Mouse (Mus musculus): ENCODE results near the gene Endov. TPM values are rescaled to one million over a fixed set of nuclear protein-coding genes. Genes with fewer than 3 reads are reported as not detected.
A peak's percentile ranks its signal among the peaks of the same experiment; 100 is the strongest.

Endov gene
- polyA plus RNA-seq, 1 experiment from 2014 or later: 14.0 TPM

DNA sequence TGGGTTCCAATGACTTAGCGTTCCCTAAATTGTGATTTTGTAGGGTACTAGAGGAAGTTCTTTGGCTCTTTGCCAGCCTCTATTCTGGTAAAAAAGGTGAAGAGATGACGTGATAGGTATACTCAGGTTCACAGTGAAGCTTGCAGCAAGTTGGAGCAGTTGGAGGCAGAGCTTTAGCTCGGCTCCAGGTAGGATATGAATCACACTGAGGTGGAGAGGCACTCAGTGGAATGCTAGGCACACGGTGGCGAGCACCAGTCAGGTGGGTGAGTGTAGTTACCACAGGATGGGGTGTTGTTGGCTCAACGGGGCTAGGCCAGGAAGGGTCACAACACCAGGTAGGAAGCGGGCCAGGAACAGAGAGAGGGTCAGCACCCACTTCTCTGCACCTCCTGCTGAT, 64.0 kb downstream of the Endov start:
- DNase-seq (ENCODE audit: low spot score, missing footprints) (no peak), ATAC-seq (ENCODE audit: low FRiP score) (no peak)
- no peak overlapping the region for H3K9ac ChIP-seq (ENCODE audit: low read length)
- no peak overlapping the region for H3K4me2 ChIP-seq
- H3K4me3 ChIP-seq (ENCODE audit: low read depth, low read length): no peak overlapping the region
- H3K27me3 ChIP-seq (ENCODE audit: control insufficient read depth, insufficient read depth, low read length): peaks cover 20% of the 10 kb centered on the region
- 90% methylated on average over 7 of the region's 7 CpGs for WGBS
- no peaks in the 10 kb centered on the region for H3K9me3 ChIP-seq (ENCODE audit: control insufficient read depth, low read length)
- no peaks in the 10 kb centered on the region for H3K36me3 ChIP-seq (ENCODE audit: control insufficient read depth, insufficient read depth, low read length)
- no peak overlapping the region for H3K27ac ChIP-seq (ENCODE audit: low read depth, low read length)
- H3K4me1 ChIP-seq (ENCODE audit: control insufficient read depth, insufficient read depth, low read length): peaks cover 22% of the 10 kb centered on the region

DNA sequence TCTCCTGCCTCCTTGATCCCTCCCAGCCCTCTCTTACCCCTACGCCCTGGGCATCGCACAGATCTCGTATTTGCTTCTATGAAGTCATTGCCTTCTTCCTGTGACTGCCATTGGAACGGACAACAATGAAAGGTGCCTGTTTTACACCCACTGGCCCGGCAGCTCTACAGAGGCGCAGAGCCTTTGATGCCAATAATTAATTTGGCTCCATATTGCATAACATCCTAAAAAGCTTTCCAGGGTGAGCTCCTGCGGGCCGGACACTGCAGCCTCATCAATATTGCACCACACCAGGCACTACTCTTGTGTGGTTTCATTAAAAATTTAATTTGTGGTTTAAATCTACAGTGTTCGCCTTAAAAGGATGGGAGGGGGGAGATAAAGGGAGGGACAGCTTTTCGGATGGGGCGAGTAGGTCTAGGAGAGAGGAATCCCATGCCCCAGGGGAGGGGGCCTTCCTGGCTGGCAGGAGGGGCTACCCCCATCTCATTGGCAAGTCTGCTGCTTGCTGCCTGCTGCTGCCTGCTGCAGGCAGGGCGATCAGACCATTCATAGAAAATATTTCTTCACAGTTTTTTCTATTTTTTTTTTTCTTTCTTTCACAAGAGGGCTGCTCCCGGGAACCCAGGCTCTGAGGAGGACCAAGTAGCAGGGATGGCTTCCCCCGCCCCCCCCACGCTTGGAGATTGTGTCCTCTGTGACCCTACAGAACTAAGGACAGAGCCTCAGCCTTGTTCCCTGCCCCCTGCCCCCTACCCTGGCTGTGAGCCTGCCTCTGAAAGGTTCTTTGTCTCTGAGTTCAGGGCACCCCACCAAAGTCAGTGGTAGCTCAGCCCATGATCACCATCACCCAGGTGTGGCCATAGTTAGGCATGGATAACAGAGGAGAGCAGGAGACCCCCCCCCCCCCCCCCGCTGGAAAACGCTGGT, 67.1 kb downstream of the Endov start:
- peak; percentile 66 for ATAC-seq (ENCODE audit: low FRiP score)
- DNase-seq (ENCODE audit: low spot score, missing footprints): peak; percentile 88
- peaks cover 9% of the 10 kb centered on the region for H3K27me3 ChIP-seq (ENCODE audit: control insufficient read depth, insufficient read depth, low read length)
- peak overlapping the region; percentile 69 for H3K27ac ChIP-seq (ENCODE audit: low read depth, low read length)
- H3K9me3 ChIP-seq (ENCODE audit: control insufficient read depth, low read length): no peaks in the 10 kb centered on the region
- 19% methylated on average over 16 of the region's 17 CpGs for WGBS
- no peaks in the 10 kb centered on the region for H3K36me3 ChIP-seq (ENCODE audit: control insufficient read depth, insufficient read depth, low read length)
- peak overlapping the region; percentile 35; the same call in 1 of the 2 replicates for H3K9ac ChIP-seq (ENCODE audit: low read length)
- H3K4me3 ChIP-seq (ENCODE audit: low read depth, low read length): no peak overlapping the region
- peaks cover 22% of the 10 kb centered on the region for H3K4me1 ChIP-seq (ENCODE audit: control insufficient read depth, insufficient read depth, low read length)
- H3K4me2 ChIP-seq: peak overlapping the region; percentile 22

DNA sequence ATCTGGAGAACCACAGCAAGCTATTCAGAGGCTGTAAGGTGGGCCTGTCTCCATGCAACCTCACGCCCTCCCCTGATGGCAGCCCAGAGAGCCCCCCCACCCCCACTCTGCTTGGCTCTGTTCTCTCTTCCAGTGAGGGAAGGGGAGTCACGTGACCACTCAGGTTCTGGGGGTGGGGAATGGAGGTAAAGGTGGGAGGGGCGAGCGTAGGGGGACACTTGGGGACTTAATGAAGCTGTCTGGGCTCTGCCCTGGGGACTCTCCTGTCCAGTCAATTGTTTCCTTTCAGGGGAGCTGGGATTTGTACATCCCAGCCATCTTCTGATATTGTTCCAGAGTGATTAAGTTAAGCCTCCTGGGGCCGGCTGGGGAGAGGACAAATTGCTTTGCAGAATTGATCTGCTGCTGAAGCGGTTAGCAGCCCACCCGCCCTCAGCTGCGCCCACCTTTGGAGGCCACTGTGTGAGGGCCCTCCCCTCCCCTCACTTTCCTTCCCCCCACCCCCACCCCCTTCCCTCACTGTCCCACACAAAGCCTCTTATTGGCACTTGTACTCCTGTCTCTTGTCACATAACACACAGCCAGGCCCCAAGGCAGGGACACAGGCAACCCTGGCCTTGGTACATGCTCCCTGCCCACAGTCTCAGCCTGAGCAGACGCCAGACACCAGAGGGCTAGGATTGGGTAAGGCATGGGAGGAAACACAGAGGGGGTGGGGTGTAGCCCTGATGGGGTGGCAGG, 67.9 kb downstream of the Endov start:
- peaks cover 22% of the 10 kb centered on the region for H3K4me1 ChIP-seq (ENCODE audit: control insufficient read depth, insufficient read depth, low read length)
- 5% methylated on average over 9 of the region's 9 CpGs for WGBS
- H3K27ac ChIP-seq (ENCODE audit: low read depth, low read length): peak overlapping the region; percentile 69
- no peak overlapping the region for H3K4me3 ChIP-seq (ENCODE audit: low read depth, low read length)
- H3K9ac ChIP-seq (ENCODE audit: low read length): 0 out of 2 replicates have a peak overlapping the region, but pooled peaks have one; percentile 35
- DNase-seq (ENCODE audit: low spot score, missing footprints) (peak; percentile 93), ATAC-seq (ENCODE audit: low FRiP score) (peak; percentile 85)
- no peaks in the 10 kb centered on the region for H3K9me3 ChIP-seq (ENCODE audit: control insufficient read depth, low read length)
- no peaks in the 10 kb centered on the region for H3K36me3 ChIP-seq (ENCODE audit: control insufficient read depth, insufficient read depth, low read length)
- H3K27me3 ChIP-seq (ENCODE audit: control insufficient read depth, insufficient read depth, low read length): peaks cover 8% of the 10 kb centered on the region
- peak overlapping the region; percentile 22 for H3K4me2 ChIP-seq

Other genes starting within 250 kb of the Endov start
- gene Gaa, start 223.5 kb upstream of the Endov start, polyA plus RNA-seq (2014; fragmentation: Nextera tagmentation; extraction: Ambion mirVana): 15.5 and 19.0 TPM in 2 replicates
- 389 and 409 TPM in 2 replicates for gene Eif4a3, start 191.3 kb upstream of the Endov start, polyA plus RNA-seq (2014; fragmentation: Nextera tagmentation; extraction: Ambion mirVana)
- gene Card14, start 183.6 kb upstream of the Endov start, polyA plus RNA-seq (2014; fragmentation: Nextera tagmentation; extraction: Ambion mirVana): not detected in 2 replicates
- gene Sgsh, start 135.8 kb upstream of the Endov start, polyA plus RNA-seq (2014; fragmentation: Nextera tagmentation; extraction: Ambion mirVana): 4.2 and 5.2 TPM in 2 replicates
- gene Slc26a11, start 135.8 kb upstream of the Endov start, polyA plus RNA-seq (2014; fragmentation: Nextera tagmentation; extraction: Ambion mirVana): 4.1 and 5.1 TPM in 2 replicates
- 1.4 and 1.7 TPM in 2 replicates for gene Rnf213, start 98.2 kb upstream of the Endov start, polyA plus RNA-seq (2014; fragmentation: Nextera tagmentation; extraction: Ambion mirVana)
- 2.5 and 3.0 TPM in 2 replicates for gene Nptx1, start 56.4 kb downstream of the Endov start, polyA plus RNA-seq (2014; fragmentation: Nextera tagmentation; extraction: Ambion mirVana)
- gene Rptor, start 111.6 kb downstream of the Endov start, polyA plus RNA-seq (2014; fragmentation: Nextera tagmentation; extraction: Ambion mirVana): 8.7 and 11.1 TPM in 2 replicates